Mouse (Mus musculus) inflammation-experienced regulatory T-cells, adult 16 weeks (primary cell): ENCODE results near the gene Cnep1r1. TPM values are rescaled to one million over a fixed set of nuclear protein-coding genes. Genes with fewer than 3 reads are reported as not detected.

Experiments
- polyA plus RNA-seq: library from polyadenylated mRNA; unstranded; fragments of 100-300 nt; shearing (Covaris generic); gene quantifications from one replicate; pipeline ENCODE4 v1.2.1, GENCODE M21; 2017

Cnep1r1 gene
- 38.7 TPM for polyA plus RNA-seq

GRCm38 (mm10) chr8:88118456-88119036 lies at the start of gene Cnep1r1:
Cnep1r1 (plus strand) TSS chr8:88118769.

GRCm38 (mm10) chr8:88137748-88138484 lies 19.3 kb downstream of the Cnep1r1 start, which contains the start of gene Heatr3:
Heatr3 (plus strand) TSS chr8:88137855.

Other genes with a start within 250 kb of the Cnep1r1 start
- gene Zfp423, start 159.2 kb upstream of the Cnep1r1 start, polyA plus RNA-seq = not detected
- 31.1 TPM for gene Heatr3, start 19.1 kb downstream of the Cnep1r1 start, polyA plus RNA-seq
- gene Tent4b, start 80.4 kb downstream of the Cnep1r1 start, polyA plus RNA-seq = 5.1 TPM
- 201 TPM for gene Adcy7, start 153.6 kb downstream of the Cnep1r1 start, polyA plus RNA-seq
- gene Brd7, start 243.4 kb downstream of the Cnep1r1 start, polyA plus RNA-seq = 28.9 TPM